Mouse (Mus musculus): ENCODE data around the gene Ankrd33b. TPM values are rescaled to one million over a fixed set of nuclear protein-coding genes. Genes with fewer than 3 reads are reported as not detected.

Gene Ankrd33b
- polyA plus RNA-seq, 2 experiments from 2014 or later: not detected

GRCm38 (mm10) chr15:31299258-31299917 is 68.1 kb downstream of the Ankrd33b start:
- no peak for ATAC-seq

GRCm38 (mm10) chr15:31297777-31298137 is 69.8 kb downstream of the Ankrd33b start:
- ATAC-seq: no peak

GRCm38 (mm10) chr15:31296882-31297776 is 70.4 kb downstream of the Ankrd33b start:
- ATAC-seq: no peak

- ATAC-seq: no peak
Observed at GRCm38 (mm10) chr15:31294311-31294710, 73.2 kb downstream of the Ankrd33b start.

- ATAC-seq: no peak
Observed at GRCm38 (mm10) chr15:31292627-31293026, 74.9 kb downstream of the Ankrd33b start.

GRCm38 (mm10) chr15:31285695-31286094 is 81.8 kb downstream of the Ankrd33b start:
- no peak for ATAC-seq

GRCm38 (mm10) chr15:31284922-31285631 is 82.4 kb downstream of the Ankrd33b start:
- ATAC-seq: no peak

GRCm38 (mm10) chr15:31284142-31284541 is 83.4 kb downstream of the Ankrd33b start:
- ATAC-seq: no peak

- no peak for ATAC-seq
Observed at GRCm38 (mm10) chr15:31282353-31282752, 85.2 kb downstream of the Ankrd33b start.

GRCm38 (mm10) chr15:31281830-31282229 is 85.7 kb downstream of the Ankrd33b start:
- ATAC-seq: no peak

GRCm38 (mm10) chr15:31280683-31281082 is 86.8 kb downstream of the Ankrd33b start:
- ATAC-seq: no peak

- no peak for ATAC-seq
Observed at GRCm38 (mm10) chr15:31280059-31280458, 87.5 kb downstream of the Ankrd33b start.

GRCm38 (mm10) chr15:31279577-31280004 is 87.9 kb downstream of the Ankrd33b start:
- ATAC-seq: peak; percentile 93

GRCm38 (mm10) chr15:31279120-31279519 is 88.4 kb downstream of the Ankrd33b start:
- ATAC-seq: no peak

- ATAC-seq: no peak
Observed at GRCm38 (mm10) chr15:31278090-31278489, 89.4 kb downstream of the Ankrd33b start.

- no peak for ATAC-seq
Observed at GRCm38 (mm10) chr15:31273509-31273908, 94.0 kb downstream of the Ankrd33b start.

GRCm38 (mm10) chr15:31272695-31273094 is 94.8 kb downstream of the Ankrd33b start:
- no peak for ATAC-seq

- no peak for ATAC-seq
Observed at GRCm38 (mm10) chr15:31269558-31269957, 98.0 kb downstream of the Ankrd33b start.

GRCm38 (mm10) chr15:31268148-31268547 is 99.4 kb downstream of the Ankrd33b start:
- ATAC-seq: no peak

- no peak for ATAC-seq
Observed at GRCm38 (mm10) chr15:31265845-31266244, 101.7 kb downstream of the Ankrd33b start.

GRCm38 (mm10) chr15:31265404-31265803 is 102.1 kb downstream of the Ankrd33b start:
- ATAC-seq: no peak

GRCm38 (mm10) chr15:31264827-31265226 is 102.7 kb downstream of the Ankrd33b start:
- ATAC-seq: peak; percentile 58

GRCm38 (mm10) chr15:31262361-31262760 is 105.2 kb downstream of the Ankrd33b start:
- no peak for ATAC-seq
